Mouse (Mus musculus) megakaryocyte, embryonic 14.5 days (primary cell): Measurements from ENCODE around the gene Ppp1r15a. TPM values are rescaled to one million over a fixed set of nuclear protein-coding genes. Genes with fewer than 3 reads are reported as not detected.

ENCODE experiments used
- H3K27me3 ChIP-seq: replicated peaks from 2 replicates; pipeline ENCODE3; 2012; ENCODE audit warnings: inconsistent platforms
- H3K36me3 ChIP-seq: replicated peaks from 2 replicates; pipeline ENCODE3; 2012; ENCODE audit warnings: low read length, inconsistent platforms, mixed read lengths
- H3K4me1 ChIP-seq: 2 replicates; pipeline ENCODE4 v1.6.1; 2012; ENCODE audit warnings: inconsistent platforms
- H3K4me3 ChIP-seq: replicated peaks from 2 replicates; pipeline ENCODE3; 2012; ENCODE audit warnings: moderate library complexity, mild to moderate bottlenecking, inconsistent platforms
- H3K9me3 ChIP-seq: 2 replicates; pipeline ENCODE4 v1.6.1; 2012; ENCODE audit warnings: inconsistent platforms
- FLI1 ChIP-seq: IDR thresholded peaks from 2 replicates; pipeline ENCODE4 v1.6.1; 2012; ENCODE audit warnings: low read length, inconsistent platforms, mixed read lengths
- GATA1 ChIP-seq: IDR thresholded peaks from 3 replicates; pipeline ENCODE4 v1.6.1; 2012; ENCODE audit warnings: mixed read lengths, low read length, inconsistent platforms, borderline replicate concordance
- polyA plus RNA-seq: library from polyadenylated mRNA; stranded (reverse); fragments of >175 nt; gene quantifications from 2 replicates; pipeline ENCODE4 v1.2.3, GENCODE M21; 2012; ENCODE audit warnings: low replicate concordance; ENCODE audit not compliant: insufficient read depth

The Ppp1r15a gene
- 361 and 818 TPM in 2 replicates for polyA plus RNA-seq

DNA sequence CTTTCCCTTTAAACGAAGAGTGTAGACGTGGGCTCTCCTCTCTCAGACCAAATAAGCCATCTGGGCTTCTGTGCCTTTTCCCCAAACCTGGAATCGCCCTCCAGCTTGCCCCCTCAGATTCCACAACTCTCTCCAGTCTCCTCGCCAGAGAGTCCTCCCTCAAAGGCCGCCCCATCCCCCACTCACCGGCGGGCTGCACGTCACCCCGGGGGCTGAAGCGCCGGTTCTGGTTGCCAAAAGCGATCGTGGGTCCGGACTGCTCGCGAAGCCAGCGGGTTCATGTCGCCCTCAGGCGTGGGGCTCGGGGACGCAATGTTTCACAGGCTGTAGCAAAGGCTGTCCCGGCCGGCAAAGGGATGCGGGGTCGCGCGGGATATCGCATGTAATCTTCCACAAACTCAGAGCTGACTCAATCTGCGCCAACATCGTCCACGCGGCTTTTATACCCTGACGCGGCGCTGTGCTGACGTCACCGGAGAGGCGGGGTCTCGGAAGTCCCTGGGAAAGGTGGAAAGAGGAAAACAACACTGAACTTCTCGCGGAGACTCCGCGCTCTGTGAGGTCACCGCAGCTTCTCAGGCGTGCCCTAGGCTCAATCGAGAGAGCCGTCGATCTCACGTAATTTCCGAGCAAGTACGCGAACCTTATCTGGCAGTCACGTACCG, at the start of gene Ppp1r15a, which contains the start of gene Plekha4:
Ppp1r15a (minus strand) TSS at position 460 of the 665 bp plus-strand sequence.
Plekha4 (plus strand) TSS at position 522 of the 665 bp plus-strand sequence.
- TF ChIP-seq GATA1 (peak; percentile 84; the same call in 2 of the 3 replicates), FLI1 (no peak)
- Histone ChIP-seq H3K4me3 (peak within 1 kb of the TSS; percentile 99), H3K4me1 (peaks cover 72% of the 10 kb centered on the region), H3K27me3 (peaks cover 7% of the 10 kb centered on the region), H3K36me3 (peaks cover 31% of the 10 kb centered on the region), H3K9me3 (no peaks in the 10 kb centered on the region)

DNA sequence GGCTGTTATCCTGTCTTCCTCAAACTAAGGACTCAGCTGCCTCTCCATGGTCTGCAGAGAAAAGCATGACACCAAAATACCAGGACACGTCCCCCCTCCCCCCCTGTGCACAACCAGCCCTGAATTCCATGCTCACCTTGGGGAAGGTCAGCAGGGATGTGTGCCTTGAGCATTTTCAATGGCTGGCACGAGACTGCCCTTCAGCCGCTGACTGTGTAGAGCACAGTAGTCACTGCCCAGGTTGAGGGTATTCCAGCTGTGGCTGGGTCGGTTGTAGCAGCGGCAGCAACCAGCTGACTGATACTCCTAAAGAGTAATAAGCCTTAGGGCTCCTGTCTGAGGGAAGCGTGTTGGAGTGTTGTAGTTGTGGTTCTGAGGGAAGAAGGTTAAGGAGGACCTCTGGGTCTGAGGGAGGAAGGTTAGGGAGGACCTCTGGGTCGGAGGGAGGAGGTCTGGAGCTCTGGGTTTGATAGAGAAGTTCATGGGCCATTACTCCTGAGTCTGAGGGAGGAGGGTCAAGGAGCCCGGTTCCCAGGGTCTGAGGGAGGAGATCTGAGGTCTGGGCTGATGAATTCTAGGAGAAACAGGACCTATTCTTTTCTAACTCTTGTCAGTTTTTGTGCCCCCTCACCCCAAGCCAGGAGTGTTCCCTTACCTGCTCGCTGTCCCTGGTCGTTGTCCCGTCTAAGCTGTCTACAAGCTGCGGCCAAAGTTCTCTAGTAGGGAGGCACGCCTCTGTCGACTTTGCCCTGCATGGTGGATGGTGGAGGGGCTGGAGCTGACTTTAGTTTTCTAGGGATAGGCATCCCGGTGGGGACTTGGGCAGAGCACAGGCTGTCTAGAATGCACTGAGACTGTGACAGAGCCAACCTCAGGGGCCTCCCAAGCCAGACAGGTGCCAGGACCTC, 48.7 kb upstream of the Ppp1r15a start:
- Histone ChIP-seq H3K27me3 (no peaks in the 10 kb centered on the region), H3K4me3 (no peak overlapping the region), H3K36me3 (peaks cover 64% of the 10 kb centered on the region), H3K9me3 (no peaks in the 10 kb centered on the region), H3K4me1 (peaks cover 49% of the 10 kb centered on the region)
- TF ChIP-seq GATA1 = no peak
- no peak for TF ChIP-seq FLI1

DNA sequence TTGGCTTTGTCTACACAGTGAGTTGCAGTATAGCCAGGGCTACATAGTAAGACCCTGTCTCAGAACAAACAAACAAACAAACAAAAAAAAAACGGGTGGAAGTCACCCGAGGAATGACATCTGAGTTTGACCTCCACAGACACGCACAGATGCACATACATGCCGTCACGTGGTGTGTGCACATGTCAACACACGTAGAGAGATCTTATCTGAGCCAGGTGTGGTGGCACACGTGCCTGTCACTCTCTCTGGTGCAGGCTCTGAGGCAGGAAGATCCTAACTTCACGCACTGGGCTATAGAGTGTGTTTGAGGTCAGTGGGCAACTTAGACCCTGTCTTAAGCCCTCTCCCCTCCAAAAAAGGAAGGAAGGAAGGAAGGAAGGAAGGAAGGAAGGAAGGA, 47.9 kb upstream of the Ppp1r15a start:
- Histone ChIP-seq H3K4me1 (peaks cover 56% of the 10 kb centered on the region), H3K27me3 (no peaks in the 10 kb centered on the region), H3K9me3 (no peaks in the 10 kb centered on the region), H3K4me3 (no peak overlapping the region), H3K36me3 (peaks cover 60% of the 10 kb centered on the region)
- TF ChIP-seq GATA1 (no peak), FLI1 (no peak)

DNA sequence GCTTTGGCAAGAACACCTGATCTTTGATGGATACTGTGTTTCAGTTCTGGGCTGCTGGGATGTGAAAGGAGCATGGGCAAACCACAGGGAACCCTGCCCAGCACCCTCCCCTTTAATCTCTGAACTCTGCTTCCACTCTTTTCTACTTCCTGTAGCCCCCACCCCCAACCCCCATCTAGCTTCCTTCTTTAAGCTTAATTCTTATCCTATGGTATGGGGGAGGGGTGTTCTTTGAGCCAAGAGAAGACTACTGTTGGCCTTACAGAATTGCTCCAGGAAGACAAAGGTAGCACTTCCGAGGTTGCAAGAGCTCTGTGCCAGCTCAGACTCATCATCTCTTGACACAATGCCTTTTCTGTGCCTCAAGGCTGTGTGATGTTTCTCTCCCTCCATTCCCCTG, 45.9 kb upstream of the Ppp1r15a start:
- Histone ChIP-seq H3K36me3 (peaks cover 46% of the 10 kb centered on the region), H3K27me3 (no peaks in the 10 kb centered on the region), H3K9me3 (no peaks in the 10 kb centered on the region), H3K4me1 (peaks cover 76% of the 10 kb centered on the region), H3K4me3 (peak overlapping the region; percentile 95)
- TF ChIP-seq GATA1 = no peak
- TF ChIP-seq FLI1 = no peak

GRCm38 (mm10) chr7:45570103-45570741, 44.2 kb upstream of the Ppp1r15a start, which contains the start of gene Bcat2:
TSS of gene Bcat2 (plus strand) at chr7:45570153.
- Histone ChIP-seq H3K4me1 (peaks cover 91% of the 10 kb centered on the region), H3K27me3 (no peaks in the 10 kb centered on the region), H3K4me3 (peak within 1 kb of the TSS; percentile 95), H3K36me3 (peaks cover 32% of the 10 kb centered on the region), H3K9me3 (no peaks in the 10 kb centered on the region)
- TF ChIP-seq GATA1 (no peak), FLI1 (no peak)

- Histone ChIP-seq H3K9me3 (no peaks in the 10 kb centered on the region), H3K4me3 (peak overlapping the region; percentile 91), H3K27me3 (no peaks in the 10 kb centered on the region), H3K36me3 (peaks cover 18% of the 10 kb centered on the region), H3K4me1 (peaks cover 83% of the 10 kb centered on the region)
- no peak for TF ChIP-seq GATA1
- TF ChIP-seq FLI1 = no peak
Measured at GRCm38 (mm10) chr7:45568601-45569473, 42.8 kb upstream of the Ppp1r15a start.

DNA sequence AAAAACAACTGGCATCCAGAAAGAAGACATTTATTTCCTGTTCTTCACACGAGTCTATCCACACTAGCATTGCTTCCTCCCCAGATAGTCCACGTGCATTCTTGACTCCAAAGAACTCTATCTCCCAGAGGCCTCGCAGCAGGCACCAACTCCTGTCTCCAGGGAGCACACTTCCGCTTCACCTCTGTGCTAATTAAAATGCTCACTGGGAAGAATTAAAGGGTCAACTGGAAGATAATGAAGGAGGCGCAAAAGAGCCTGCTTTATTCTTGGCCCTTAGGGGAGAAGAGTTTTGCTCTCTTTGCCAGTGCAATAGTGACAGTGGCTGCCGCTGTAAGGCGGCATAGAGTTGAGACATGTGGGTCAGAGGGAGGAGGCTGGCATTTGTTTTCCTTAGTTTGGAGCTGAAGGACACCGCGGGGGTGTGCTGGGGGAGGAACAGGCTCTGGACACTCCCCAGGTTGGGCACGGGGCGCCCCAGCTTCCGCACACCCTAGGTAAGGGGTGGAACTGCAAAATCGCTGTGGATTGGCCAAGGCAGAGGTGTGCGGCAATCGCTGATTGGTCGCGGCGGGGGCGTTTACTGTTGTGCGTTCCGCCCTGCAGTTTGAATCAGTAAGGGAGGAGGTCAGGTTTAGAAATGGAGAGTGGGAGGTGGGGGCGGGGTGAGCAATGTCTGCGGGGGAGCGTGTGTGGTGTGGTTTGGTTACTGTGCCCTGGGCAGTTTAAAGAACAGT, 41.9 kb upstream of the Ppp1r15a start:
- peak overlapping the region; percentile 91 for H3K4me3 ChIP-seq
- H3K4me1 ChIP-seq = peaks cover 78% of the 10 kb centered on the region
- H3K9me3 ChIP-seq = no peaks in the 10 kb centered on the region
- TF ChIP-seq GATA1 = no peak; the same call in 2 of the 3 replicates
- no peak for TF ChIP-seq FLI1
- H3K36me3 ChIP-seq = peaks cover 11% of the 10 kb centered on the region
- no peaks in the 10 kb centered on the region for H3K27me3 ChIP-seq

DNA sequence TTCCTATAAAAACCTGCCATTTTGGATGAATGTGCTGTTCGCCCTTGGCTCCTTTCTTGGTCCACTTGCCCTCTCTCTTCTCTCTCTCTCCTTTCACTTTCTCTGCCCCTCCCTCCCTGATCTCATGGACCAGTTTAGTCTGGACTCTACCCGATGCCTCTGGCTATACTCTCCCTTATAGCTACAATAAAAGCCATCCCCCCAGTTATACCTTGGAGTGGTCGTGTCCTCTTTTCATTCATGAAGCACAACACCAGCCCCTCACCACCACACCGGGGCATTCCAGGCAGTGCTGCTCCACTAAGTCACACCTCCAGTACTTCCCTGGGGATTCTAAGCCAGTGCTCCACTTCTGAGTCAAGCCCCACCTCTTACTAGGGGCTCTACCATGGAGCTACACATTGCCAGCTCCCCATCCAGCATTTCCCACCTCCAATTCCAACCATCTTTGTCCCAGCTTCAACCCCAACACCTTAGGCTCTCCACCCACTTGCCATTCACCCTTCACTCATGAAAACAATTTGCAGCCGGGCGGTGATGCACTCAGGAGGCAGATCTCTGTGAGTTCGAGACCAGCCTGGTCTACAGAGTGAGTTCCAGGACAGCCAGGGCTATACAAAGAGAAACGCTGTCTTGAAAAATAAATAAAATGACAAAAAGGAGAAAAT, 41.2 kb upstream of the Ppp1r15a start:
- H3K27me3 ChIP-seq = no peaks in the 10 kb centered on the region
- H3K9me3 ChIP-seq = no peaks in the 10 kb centered on the region
- peaks cover 78% of the 10 kb centered on the region for H3K4me1 ChIP-seq
- H3K4me3 ChIP-seq = peak overlapping the region; percentile 91
- no peak for TF ChIP-seq GATA1
- TF ChIP-seq FLI1 = no peak
- H3K36me3 ChIP-seq = peaks cover 6% of the 10 kb centered on the region
